Mouse (Mus musculus): Measurements from ENCODE around the gene Atn1.

- TF ChIP-seq CTCF (IDR thresholded peaks at IDR 0.05; ENCODE audit: low read depth): no peak
- no peak for TF ChIP-seq EP300 (IDR thresholded peaks at IDR 0.05; ENCODE audit: low read depth)
Measured at GRCm38 (mm10) chr6:124787722-124788121, 31.4 kb upstream of the Atn1 start.

Data from heart, postnatal 0 days (tissue).